Mouse (Mus musculus) embryonic facial prominence, embryonic 12.5 days (tissue): ENCODE data around the gene Rbm17. TPM values are rescaled to one million over a fixed set of nuclear protein-coding genes. Genes with fewer than 3 reads are reported as not detected.

Experiments used
- ATAC-seq: fragments of 200-750 bp; cut with Nextera tagmentation; 2 replicates; pipeline ENCODE4 v1.8.0; 2017; ENCODE audit not compliant: insufficient number of reproducible peaks, insufficient read depth, low FRiP score, low TSS enrichment
- H3K27ac ChIP-seq: fragments of 300-500 bp; sonication (generic); 2 replicates; pipeline ENCODE4 v1.5.1; 2016; ENCODE audit warnings: mild to moderate bottlenecking
- H3K27me3 ChIP-seq: fragments of 300-500 bp; sonication (generic); 2 replicates; pipeline ENCODE4 v1.6.1; 2016; ENCODE audit warnings: mild to moderate bottlenecking, moderate library complexity
- H3K36me3 ChIP-seq: fragments of 300-500 bp; sonication (generic); 2 replicates; pipeline ENCODE4 v1.6.1; 2016; ENCODE audit warnings: mild to moderate bottlenecking
- H3K4me1 ChIP-seq: fragments of 300-500 bp; sonication (generic); 2 replicates; pipeline ENCODE4 v1.6.1; 2016
- H3K4me2 ChIP-seq: fragments of 300-500 bp; sonication (generic); replicated peaks from 2 replicates; pipeline ENCODE4 v1.6.1; 2016; ENCODE audit warnings: mild to moderate bottlenecking, moderate library complexity
- H3K4me3 ChIP-seq: fragments of 300-500 bp; sonication (generic); 2 replicates; pipeline ENCODE4 v1.5.1; 2016; ENCODE audit warnings: mild to moderate bottlenecking
- H3K9ac ChIP-seq: fragments of 300-500 bp; sonication (generic); 2 replicates; pipeline ENCODE4 v1.6.1; 2016; ENCODE audit warnings: mild to moderate bottlenecking, moderate library complexity
- H3K9me3 ChIP-seq: fragments of 300-500 bp; sonication (generic); 2 replicates; pipeline ENCODE4 v1.6.1; 2016; ENCODE audit warnings: mild to moderate bottlenecking, moderate library complexity
- WGBS: fragments of 180-500 bp; shearing (Covaris S2); methylation state at CpG from one replicate; pipeline ENCODE4 v1.1.7; 2016; 5-methylcytosine and 5-hydroxymethylcytosine counted together
- polyA plus RNA-seq: library from polyadenylated mRNA; unstranded; fragments of >200 nt; fragmentation: Nextera tagmentation; extraction: Ambion mirVana; gene quantifications from 2 replicates; pipeline ENCODE4 v1.2.1, GENCODE M21; 2016

Rbm17 gene
- polyA plus RNA-seq, 1 experiment from 2014 or later: 185 TPM

GRCm38 (mm10) chr2:11587996-11588395 lies 16.0 kb downstream of the Rbm17 start:
- 89% methylated on average over 4 of the region's 4 CpGs for WGBS
- ATAC-seq: no peak
- Histone ChIP-seq H3K27me3 (no peaks in the 10 kb centered on the region), H3K9me3 (no peaks in the 10 kb centered on the region), H3K4me2 (no peak overlapping the region), H3K9ac (no peak overlapping the region), H3K4me3 (no peak overlapping the region), H3K4me1 (no peaks in the 10 kb centered on the region), H3K36me3 (peaks cover 94% of the 10 kb centered on the region), H3K27ac (no peak overlapping the region)

- H3K4me2 ChIP-seq: no peak overlapping the region
- H3K4me3 ChIP-seq: no peak overlapping the region
- WGBS: 93% methylated on average over 4 of the region's 4 CpGs
- ATAC-seq: no peak
- H3K27me3 ChIP-seq: no peaks in the 10 kb centered on the region
- no peak overlapping the region for H3K27ac ChIP-seq
- H3K4me1 ChIP-seq: no peaks in the 10 kb centered on the region
- H3K9me3 ChIP-seq: no peaks in the 10 kb centered on the region
- H3K9ac ChIP-seq: no peak overlapping the region
- H3K36me3 ChIP-seq: peaks cover 22% of the 10 kb centered on the region
Measured at GRCm38 (mm10) chr2:11579399-11579798, 24.6 kb downstream of the Rbm17 start.

GRCm38 (mm10) chr2:11578187-11578586 lies 25.8 kb downstream of the Rbm17 start:
- ATAC-seq: no peak
- H3K4me2 ChIP-seq: no peak overlapping the region
- peaks cover 12% of the 10 kb centered on the region for H3K36me3 ChIP-seq
- no peak overlapping the region for H3K27ac ChIP-seq
- H3K27me3 ChIP-seq: no peaks in the 10 kb centered on the region
- H3K9ac ChIP-seq: no peak overlapping the region
- WGBS: 71% methylated on average over 6 of the region's 6 CpGs
- H3K4me1 ChIP-seq: no peaks in the 10 kb centered on the region
- no peaks in the 10 kb centered on the region for H3K9me3 ChIP-seq
- H3K4me3 ChIP-seq: no peak overlapping the region

GRCm38 (mm10) chr2:11573684-11574083 lies 30.3 kb downstream of the Rbm17 start:
- WGBS: 88% methylated on average over 1 of the region's 1 CpGs
- Histone ChIP-seq H3K4me2 (no peak overlapping the region), H3K4me3 (no peak overlapping the region), H3K9me3 (no peaks in the 10 kb centered on the region), H3K27me3 (no peaks in the 10 kb centered on the region), H3K9ac (no peak overlapping the region), H3K4me1 (no peaks in the 10 kb centered on the region), H3K27ac (no peak overlapping the region), H3K36me3 (no peaks in the 10 kb centered on the region)
- ATAC-seq: no peak

- Histone ChIP-seq H3K36me3 (no peaks in the 10 kb centered on the region), H3K4me2 (no peak overlapping the region), H3K4me1 (no peaks in the 10 kb centered on the region), H3K27me3 (no peaks in the 10 kb centered on the region), H3K27ac (no peak overlapping the region), H3K9ac (no peak overlapping the region), H3K9me3 (no peaks in the 10 kb centered on the region), H3K4me3 (no peak overlapping the region)
- no peak for ATAC-seq
- WGBS: 45% methylated on average over 6 of the region's 6 CpGs
Measured at GRCm38 (mm10) chr2:11571004-11571535, 32.9 kb downstream of the Rbm17 start.

GRCm38 (mm10) chr2:11568471-11568870 lies 35.5 kb downstream of the Rbm17 start:
- H3K4me3 ChIP-seq: no peak overlapping the region
- no peaks in the 10 kb centered on the region for H3K4me1 ChIP-seq
- no peak overlapping the region for H3K9ac ChIP-seq
- no peaks in the 10 kb centered on the region for H3K36me3 ChIP-seq
- no peaks in the 10 kb centered on the region for H3K9me3 ChIP-seq
- 84% methylated on average over 7 of the region's 7 CpGs for WGBS
- no peak for ATAC-seq
- H3K27ac ChIP-seq: no peak overlapping the region
- no peak overlapping the region for H3K4me2 ChIP-seq
- no peaks in the 10 kb centered on the region for H3K27me3 ChIP-seq

- Histone ChIP-seq H3K27me3 (no peaks in the 10 kb centered on the region), H3K4me1 (no peaks in the 10 kb centered on the region), H3K36me3 (no peaks in the 10 kb centered on the region), H3K4me2 (no peak overlapping the region), H3K9ac (no peak overlapping the region), H3K27ac (no peak overlapping the region), H3K4me3 (no peak overlapping the region), H3K9me3 (no peaks in the 10 kb centered on the region)
- ATAC-seq: no peak
- 62% methylated on average over 4 of the region's 4 CpGs for whole genome bisulfite sequencing
Measured at GRCm38 (mm10) chr2:11567781-11568362, 36.1 kb downstream of the Rbm17 start.

GRCm38 (mm10) chr2:11566898-11567297 lies 37.1 kb downstream of the Rbm17 start:
- H3K27ac ChIP-seq: no peak overlapping the region
- WGBS: 89% methylated on average over 3 of the region's 3 CpGs
- no peaks in the 10 kb centered on the region for H3K9me3 ChIP-seq
- H3K4me1 ChIP-seq: no peaks in the 10 kb centered on the region
- no peak overlapping the region for H3K9ac ChIP-seq
- no peak for ATAC-seq
- H3K4me2 ChIP-seq: no peak overlapping the region
- no peak overlapping the region for H3K4me3 ChIP-seq
- H3K27me3 ChIP-seq: no peaks in the 10 kb centered on the region
- H3K36me3 ChIP-seq: no peaks in the 10 kb centered on the region

- H3K27me3 ChIP-seq: no peaks in the 10 kb centered on the region
- no peaks in the 10 kb centered on the region for H3K36me3 ChIP-seq
- no peaks in the 10 kb centered on the region for H3K4me1 ChIP-seq
- no peak overlapping the region for H3K4me3 ChIP-seq
- 81% methylated on average over 7 of the region's 7 CpGs for WGBS
- H3K4me2 ChIP-seq: no peak overlapping the region
- no peaks in the 10 kb centered on the region for H3K9me3 ChIP-seq
- ATAC-seq: no peak
- H3K27ac ChIP-seq: no peak overlapping the region
- no peak overlapping the region for H3K9ac ChIP-seq
Measured at GRCm38 (mm10) chr2:11566241-11566640, 37.7 kb downstream of the Rbm17 start.

GRCm38 (mm10) chr2:11564768-11565167 lies 39.2 kb downstream of the Rbm17 start:
- whole genome bisulfite sequencing: 87% methylated on average over 6 of the region's 6 CpGs
- H3K27me3 ChIP-seq: no peaks in the 10 kb centered on the region
- no peak overlapping the region for H3K9ac ChIP-seq
- H3K4me3 ChIP-seq: no peak overlapping the region
- no peaks in the 10 kb centered on the region for H3K9me3 ChIP-seq
- no peak overlapping the region for H3K27ac ChIP-seq
- H3K4me1 ChIP-seq: no peaks in the 10 kb centered on the region
- H3K4me2 ChIP-seq: no peak overlapping the region
- no peaks in the 10 kb centered on the region for H3K36me3 ChIP-seq
- ATAC-seq: no peak

- Histone ChIP-seq H3K36me3 (no peaks in the 10 kb centered on the region), H3K4me3 (no peak overlapping the region), H3K4me1 (no peaks in the 10 kb centered on the region), H3K27ac (no peak overlapping the region), H3K9ac (no peak overlapping the region), H3K9me3 (no peaks in the 10 kb centered on the region), H3K27me3 (no peaks in the 10 kb centered on the region), H3K4me2 (no peak overlapping the region)
- 93% methylated on average over 17 of the region's 17 CpGs for WGBS
- no peak for ATAC-seq
Measured at GRCm38 (mm10) chr2:11563256-11563655, 40.7 kb downstream of the Rbm17 start.

GRCm38 (mm10) chr2:11558654-11559053 lies 45.3 kb downstream of the Rbm17 start:
- no peak for ATAC-seq
- no peak overlapping the region for H3K27ac ChIP-seq
- no peaks in the 10 kb centered on the region for H3K4me1 ChIP-seq
- H3K9ac ChIP-seq: no peak overlapping the region
- H3K27me3 ChIP-seq: peaks cover 9% of the 10 kb centered on the region
- H3K36me3 ChIP-seq: no peaks in the 10 kb centered on the region
- H3K4me3 ChIP-seq: no peak overlapping the region
- H3K4me2 ChIP-seq: no peak overlapping the region
- 91% methylated on average over 7 of the region's 7 CpGs for WGBS
- H3K9me3 ChIP-seq: no peaks in the 10 kb centered on the region
